Mouse (Mus musculus): ENCODE results near the gene Spats1.

The Spats1 gene

GRCm38 (mm10) chr17:45474669-45475465, at the start of gene Spats1:
Gene Spats1, minus strand, starts transcription at chr17:45475415.
- peak; percentile 32 for DNase-seq

GRCm38 (mm10) chr17:45524961-45525360, 49.7 kb upstream of the Spats1 start:
- no peak for DNase-seq

GRCm38 (mm10) chr17:45523263-45523662, 48.0 kb upstream of the Spats1 start, which contains the start of gene Tcte1:
Gene Tcte1, plus strand, starts transcription at chr17:45523434.
- DNase-seq = peak; percentile 51

DNA sequence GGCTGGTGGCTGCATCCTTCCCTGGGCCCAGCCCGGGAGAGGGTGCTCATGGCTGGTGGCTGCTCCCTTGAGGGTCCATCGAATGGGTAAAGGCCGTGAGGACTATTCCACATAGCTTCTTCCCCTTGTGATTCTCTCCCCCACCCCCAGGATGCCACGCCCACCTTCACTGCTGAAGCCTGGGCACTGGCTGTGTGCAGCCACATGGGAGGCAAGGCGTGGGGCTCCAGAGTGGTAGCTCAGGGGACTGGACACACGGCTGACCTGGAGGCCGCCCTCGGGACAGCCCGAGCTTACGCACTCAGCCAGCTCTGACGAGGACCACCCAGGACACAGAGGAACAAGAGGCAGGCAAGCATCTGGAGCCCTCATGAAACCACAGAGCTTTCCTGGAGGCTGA, 44.9 kb upstream of the Spats1 start:
- DNase-seq = no peak

GRCm38 (mm10) chr17:45518766-45519475, 43.7 kb upstream of the Spats1 start:
- DNase-seq = no peak

DNA sequence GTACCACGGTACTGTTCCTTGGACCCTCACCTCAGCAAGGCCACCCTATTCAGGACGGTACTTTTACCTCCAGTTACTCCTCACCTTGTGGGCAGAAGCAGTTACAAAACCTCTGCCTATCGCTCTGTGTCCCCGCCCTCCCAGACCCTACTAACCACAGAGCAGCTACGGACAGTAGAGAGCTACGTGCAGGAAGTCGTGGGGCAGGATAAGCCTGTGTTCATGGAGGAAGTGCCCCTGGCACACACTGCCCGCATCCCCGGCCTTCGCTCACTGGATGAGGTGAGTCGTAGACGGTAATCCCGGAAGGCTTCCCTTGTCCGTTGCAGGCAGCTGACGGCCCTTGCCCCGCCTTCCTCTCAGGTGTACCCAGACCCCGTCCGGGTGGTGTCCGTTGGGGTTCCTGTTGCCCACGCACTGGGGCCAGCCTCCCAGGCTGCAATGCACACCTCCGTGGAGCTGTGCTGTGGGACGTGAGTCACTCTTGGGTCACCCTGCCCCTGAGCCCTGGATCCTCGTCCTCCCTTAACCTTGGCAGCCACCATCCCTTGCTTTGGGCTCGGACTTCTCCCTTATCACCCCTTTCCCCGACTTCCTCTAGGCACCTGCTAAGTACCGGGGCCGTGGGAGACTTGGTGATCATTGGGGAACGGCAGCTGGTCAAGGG, 42.5 kb upstream of the Spats1 start:
- no peak for DNase-seq

DNA sequence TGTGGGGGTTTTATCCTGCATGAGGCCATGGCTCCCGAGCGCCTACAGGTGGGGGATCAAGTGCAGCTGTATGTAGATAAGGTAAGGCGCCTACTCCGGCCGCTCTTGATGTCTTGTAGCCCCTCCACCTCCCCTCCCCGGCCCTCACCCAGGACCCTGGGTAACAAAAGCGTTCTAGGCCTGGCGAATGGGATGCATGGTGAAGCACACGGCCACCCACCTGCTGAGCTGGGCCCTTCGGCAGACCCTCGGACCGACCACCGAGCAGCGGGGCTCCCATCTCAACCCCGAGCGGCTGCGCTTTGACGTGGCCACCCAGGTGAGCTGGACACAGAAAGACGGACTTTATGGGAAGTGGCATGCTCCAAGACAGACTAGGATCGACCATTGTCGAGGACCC, 41.9 kb upstream of the Spats1 start:
- no peak for DNase-seq

DNA sequence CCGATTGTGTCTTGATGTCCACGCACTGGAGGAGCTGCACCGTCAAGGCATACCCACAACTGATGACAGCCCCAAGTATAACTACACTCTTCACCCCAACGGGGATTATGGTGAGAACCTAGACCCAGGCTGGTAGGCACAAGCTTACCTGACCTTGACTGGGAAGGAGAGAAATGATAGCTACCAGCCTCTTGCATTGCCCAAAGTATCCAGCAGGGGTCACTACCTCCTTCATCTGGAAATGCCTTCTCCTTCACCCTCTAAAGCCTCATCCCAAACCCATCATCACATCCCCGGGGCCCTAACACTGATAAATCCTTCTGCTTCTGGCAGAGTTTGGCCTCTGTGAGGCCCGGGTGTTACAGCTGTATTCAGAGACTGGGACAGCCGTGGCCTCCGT, 41.3 kb upstream of the Spats1 start:
- DNase-seq = peak; percentile 70

- DNase-seq = no peak
Observed at GRCm38 (mm10) chr17:45515806-45516205, 40.6 kb upstream of the Spats1 start.

DNA sequence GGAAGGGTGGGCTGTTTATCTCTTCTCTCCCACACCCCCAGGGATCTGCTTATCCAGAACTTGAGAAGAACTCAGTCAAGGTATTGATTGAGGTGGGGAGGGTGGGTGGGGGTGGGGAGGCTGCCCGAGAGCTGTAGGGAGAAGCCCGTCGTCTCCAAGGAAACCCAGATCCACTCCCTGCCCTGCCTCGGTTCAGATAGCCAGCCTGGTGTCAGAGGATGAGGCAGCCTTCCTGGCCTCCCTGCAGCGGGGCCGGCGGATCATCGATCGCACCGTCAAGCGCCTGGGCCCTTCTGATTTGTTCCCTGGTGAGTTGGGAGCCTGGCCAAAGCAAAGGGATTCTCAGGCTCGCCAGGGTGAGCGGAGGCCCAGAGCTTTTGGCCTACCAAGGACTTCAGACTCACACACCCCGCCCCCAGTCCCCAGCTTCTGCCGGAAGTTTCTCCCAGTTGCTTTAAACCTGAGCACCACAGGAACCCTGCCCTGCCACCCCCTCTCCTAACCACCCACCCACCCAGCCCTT, 40.0 kb upstream of the Spats1 start:
- peak; percentile 41 for DNase-seq

DNA sequence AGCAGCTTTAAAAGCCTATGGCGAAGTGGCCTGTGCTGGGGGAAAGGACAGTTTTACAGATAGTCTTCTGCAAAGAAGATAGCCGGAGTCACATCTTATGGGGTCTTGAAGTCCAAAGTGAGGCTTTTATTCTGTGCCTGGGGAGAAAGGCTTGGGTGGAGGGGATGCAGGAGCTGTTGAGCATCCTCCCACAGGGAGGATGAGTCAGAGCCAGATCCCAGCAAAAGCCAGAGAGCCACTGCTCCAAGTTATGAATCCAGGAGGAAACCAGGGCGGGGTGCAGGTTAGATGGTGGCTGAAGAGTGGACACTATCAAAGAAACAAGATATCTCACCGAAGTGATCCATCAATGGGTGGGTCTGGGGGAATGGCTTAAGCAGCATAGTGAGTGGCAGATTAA, 36.5 kb upstream of the Spats1 start:
- DNase-seq = no peak

DNA sequence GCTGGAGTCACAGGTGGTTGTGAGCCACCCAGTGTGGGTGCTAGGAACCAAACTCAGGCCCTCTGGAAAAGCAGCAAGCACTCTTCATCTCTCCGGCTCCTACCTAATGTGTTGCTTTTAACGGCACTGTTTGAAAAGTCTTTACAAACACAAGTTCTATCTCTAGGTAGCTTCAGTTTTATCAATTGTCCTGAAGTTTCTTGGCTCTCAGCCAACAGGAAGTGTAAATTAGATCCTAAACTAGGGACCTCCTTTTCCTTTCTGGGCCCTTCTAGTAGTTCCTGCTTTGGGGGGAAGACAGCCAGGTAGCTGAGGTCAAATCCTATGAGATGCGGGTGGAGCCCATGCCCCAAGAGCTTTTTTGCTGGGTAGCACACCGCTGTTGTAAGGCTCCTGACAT, 35.7 kb upstream of the Spats1 start:
- no peak for DNase-seq

DNA sequence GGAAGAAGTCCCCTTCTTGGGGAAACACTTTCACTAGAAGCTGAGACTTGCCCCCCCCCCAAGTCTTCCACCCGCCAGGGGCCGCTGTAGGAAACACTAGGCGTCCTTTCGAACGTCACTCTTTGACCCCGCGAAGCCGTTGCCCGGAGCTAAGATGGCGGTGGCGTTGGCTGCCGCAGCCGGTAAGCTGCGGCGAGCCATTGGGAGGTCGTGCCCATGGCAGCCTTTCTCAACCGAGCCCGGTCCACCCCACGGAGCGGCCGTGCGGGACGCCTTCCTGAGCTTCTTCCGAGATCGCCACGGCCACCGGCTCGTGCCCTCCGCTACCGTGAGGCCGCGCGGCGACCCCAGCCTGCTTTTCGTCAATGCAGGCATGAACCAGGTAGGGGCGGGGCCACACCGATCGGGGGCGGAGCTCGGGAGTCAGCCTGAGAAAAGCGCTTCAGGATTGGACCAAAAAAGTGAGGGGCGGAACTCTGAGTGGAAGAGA, 31.5 kb upstream of the Spats1 start, which contains the start of gene Aars2:
Gene Aars2 (plus strand): TSS at position 142 of the 490 bp plus-strand sequence.
- DNase-seq = peak; percentile 95

DNA sequence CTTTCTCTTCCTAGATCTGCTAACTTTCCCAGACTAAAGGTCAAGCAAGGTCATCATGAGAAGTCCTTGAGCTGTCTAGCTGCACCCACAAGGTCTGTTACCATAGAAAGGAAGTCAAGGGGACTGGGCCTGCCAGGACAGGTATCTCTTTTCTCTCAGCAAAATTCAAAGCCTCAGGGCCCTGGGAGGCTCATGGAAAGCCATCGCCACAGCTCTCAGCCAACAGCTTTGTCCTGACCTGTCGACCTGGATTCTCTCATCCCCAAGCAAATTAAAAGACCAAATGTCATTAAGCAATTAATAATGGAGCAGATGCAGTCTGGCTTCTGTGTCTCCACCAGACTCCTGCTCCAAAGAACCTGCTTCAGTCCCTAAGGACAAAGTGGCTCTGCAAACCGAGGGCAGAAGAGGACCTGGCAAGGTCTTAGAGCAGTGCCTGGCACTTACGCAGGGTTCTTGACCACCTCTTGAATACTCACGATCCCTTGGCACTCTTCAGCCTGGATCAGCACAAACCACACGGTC, 30.8 kb upstream of the Spats1 start:
- DNase-seq = no peak

GRCm38 (mm10) chr17:45503301-45503973, 28.2 kb upstream of the Spats1 start:
- DNase-seq = no peak

DNA sequence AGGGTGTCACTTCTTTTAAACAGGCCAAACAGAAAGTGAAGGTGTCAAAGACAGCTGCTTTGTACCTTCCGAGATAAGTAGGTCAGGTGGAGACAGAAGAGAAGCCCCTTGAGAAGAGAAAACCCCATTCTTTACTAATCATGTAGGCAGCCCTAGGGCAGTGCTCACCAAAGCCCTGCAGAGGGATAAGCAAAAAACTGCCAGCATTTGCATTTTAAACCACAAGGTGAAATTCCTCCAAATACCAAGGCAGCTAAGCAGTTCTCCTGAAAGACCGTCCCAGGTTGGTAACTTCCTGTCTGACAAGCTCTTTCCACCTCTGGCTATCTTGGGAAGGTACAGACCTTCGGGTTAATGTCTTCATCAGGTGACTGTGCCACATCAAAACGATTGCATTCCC, 27.1 kb upstream of the Spats1 start:
- DNase-seq = no peak

- DNase-seq = no peak
Observed at GRCm38 (mm10) chr17:45500981-45501380, 25.8 kb upstream of the Spats1 start.

DNA sequence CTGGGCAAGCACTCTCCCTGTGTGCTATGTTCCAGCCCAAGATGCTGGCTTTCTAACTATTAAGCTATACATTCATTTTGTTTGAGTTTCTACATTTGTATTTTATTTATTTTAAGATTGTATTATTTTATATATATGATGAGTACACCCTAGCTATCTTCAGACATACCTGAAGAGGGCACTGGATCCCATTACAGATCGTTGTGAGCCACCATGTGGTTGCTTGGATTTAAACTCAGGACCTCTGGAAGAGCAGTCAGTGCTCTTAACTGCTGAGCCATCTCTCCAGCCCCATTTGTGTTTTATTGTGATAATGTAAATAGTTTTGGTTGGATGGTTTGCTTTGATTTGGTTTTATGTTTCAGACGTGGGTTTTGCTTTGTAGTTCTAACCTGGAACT, 24.3 kb upstream of the Spats1 start:
- DNase-seq = no peak

GRCm38 (mm10) chr17:45498397-45498796, 23.2 kb upstream of the Spats1 start:
- no peak for DNase-seq

DNA sequence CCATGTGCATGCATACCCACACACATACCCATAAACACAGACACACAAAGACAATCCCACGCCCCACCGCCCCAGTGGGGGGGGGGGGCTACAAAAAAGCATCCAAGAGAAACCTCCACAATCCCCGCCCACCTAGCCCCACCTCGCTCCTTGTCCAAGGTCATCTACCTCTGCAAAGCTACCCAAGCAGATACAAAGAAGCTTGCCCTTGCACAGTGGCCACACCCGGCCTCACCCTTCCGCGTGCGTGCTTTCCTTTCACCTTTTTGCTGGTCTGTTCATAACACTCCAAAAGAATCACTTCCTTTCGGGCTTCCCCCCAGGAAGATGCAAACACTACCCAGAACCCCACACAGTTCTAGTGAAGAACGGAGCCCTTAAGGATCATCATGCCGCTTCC, 20.2 kb upstream of the Spats1 start:
- no peak for DNase-seq

- no peak for DNase-seq
Observed at GRCm38 (mm10) chr17:45490532-45491154, 15.4 kb upstream of the Spats1 start.

DNA sequence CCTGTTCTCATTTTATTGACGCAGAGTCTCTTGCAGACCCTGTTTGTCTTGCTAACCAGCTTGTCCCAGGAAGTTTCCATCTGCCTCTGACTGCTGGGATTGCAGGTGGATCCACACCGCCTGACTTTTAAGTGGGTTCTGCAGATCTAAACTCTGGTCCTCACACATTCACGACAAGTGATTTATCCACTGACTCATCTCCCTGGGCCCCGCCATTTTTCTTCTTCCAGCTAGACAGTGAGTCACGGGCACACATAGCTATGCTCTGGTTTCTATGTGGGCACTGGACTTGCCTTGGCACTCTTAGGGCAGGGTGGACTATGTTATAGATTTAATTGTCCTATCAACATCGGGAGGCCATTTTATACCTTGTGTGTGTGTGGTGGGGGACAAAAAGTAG, 14.5 kb upstream of the Spats1 start:
- no peak for DNase-seq

Data from liver (tissue).